Mouse (Mus musculus): ENCODE measurements around the gene Tmem132d.

The Tmem132d gene

DNA sequence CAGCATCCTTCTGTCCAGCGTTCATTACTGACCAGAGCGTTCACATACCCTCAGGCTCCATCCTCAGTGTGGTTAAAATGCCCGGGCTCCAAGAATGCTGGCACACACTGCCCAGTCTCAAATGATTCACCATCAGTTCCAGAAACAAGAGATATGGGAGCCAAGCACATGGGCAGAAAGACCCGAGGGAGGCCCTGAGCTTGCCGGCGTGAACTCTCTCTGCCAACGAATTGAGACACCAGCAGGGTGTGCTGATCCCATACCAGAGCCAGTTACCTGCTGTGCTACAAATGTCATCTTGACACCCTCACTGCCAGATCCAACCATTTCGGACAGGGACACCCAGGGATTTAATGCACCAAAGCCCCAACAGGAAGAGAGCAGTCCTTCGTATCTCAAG is 25.3 kb downstream of the Tmem132d start:
- DNase-seq (ENCODE audit: low read depth, low spot score): no peak

DNA sequence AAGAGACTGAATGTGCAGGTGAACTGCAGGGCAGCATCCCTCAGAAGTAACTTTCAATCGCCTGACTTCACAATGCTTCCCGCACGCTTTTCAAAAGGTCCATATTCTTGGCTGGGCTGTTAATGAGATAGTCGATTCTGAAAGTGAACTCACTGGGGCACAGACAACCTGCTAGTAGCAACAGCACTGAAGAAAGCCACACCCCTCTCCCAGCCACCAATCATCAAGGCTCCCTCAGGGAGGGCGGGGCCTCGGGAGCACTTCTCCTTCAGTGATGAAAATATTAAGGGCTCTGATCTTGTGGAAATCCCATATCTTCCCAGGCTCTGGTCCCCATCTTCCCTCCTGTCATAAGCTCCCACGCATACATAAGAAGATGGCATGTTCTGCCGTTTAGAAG is 27.8 kb downstream of the Tmem132d start:
- DNase-seq (ENCODE audit: low read depth, low spot score): no peak

DNA sequence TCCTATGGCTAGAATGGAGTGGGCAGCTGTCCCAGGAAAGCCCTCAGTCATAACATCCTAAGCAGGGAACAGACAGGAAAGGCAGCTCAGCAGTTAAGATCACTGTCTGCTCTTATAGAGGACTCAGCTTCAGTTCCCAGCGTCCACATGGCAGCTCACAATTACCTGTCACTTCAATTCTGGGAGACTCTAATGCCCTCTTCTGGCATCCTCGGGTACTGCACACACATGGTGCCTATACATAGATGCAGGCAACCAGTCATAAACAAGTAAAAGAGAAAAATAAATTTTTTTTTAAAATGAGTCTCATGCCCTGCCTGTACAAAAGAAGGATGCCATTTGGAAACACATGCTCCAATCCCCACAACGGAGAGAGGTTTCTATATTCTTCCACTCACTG is 28.7 kb downstream of the Tmem132d start:
- DNase-seq (ENCODE audit: low read depth, low spot score): no peak

DNA sequence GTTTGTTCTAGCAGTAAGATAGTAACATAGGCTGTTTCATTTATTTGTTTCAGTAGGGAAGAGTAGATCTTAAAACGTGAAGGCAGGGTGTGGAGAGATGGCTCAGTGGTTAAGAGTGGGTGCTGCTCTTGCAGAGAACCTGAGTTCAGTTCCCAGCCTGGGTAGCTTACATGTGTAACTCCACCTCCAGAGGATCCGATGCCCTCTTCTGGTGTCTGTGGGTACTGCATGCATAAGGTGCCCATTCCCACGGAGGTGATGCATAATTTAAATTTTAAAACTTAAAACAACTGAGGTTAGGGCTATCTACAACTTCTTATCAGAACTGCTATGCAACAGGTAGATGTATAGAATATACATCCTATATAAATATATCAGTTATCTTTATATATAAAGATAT is 40.5 kb downstream of the Tmem132d start:
- DNase-seq (ENCODE audit: low read depth, low spot score): peak; percentile 7

DNA sequence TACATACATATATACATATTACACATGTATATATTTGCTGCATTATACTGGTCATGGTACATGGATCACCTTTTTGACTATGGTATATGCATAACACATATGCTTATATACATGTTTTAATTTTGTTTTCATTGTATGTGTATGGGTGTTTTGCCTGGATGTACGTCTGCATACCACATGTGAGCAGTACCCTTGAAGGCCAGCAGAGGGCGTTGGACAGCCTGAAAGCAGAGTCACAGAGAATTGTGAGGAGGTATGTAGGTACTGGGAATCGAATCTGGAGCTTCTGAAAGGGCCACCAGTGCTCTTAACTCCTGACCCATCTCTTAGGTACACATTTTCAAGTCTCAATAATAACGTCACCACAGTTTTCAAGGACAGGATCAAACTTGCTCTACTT is 43.2 kb downstream of the Tmem132d start:
- DNase-seq (ENCODE audit: low read depth, low spot score): no peak

DNA sequence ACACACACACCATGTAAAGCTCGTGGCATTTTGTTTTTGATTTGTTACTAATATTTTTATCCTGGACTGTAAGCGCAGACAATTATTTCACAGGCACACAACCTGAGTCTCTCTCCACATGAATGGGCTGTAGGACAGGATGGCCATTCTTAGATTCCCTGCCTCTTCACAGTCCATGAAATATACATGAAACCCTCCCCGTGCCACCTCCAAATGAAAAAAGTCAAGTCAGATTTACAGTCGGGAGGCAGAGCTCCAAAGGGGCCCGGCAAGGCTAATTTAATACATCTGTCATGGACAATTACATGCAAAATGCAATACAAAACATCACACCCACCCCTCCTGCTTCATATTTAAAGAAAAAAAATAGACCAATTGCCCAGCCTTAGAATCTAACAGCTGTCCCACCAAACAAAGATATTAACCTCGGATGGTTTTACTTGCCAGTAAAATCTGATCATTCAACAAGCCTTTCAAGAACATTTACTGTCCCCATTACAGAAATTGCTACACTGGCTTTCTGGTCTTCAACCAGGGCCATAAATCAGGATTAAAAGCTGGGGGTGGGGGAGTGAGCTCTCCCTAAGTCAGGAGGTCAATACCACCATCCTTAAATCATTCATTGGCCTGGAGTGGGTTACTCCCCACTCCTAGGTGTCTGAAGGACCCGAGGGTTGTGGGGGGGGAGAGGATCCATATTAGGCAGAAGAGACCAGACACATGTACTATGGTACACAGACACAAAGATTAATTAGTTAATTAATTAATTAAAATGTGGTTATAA is 44.3 kb downstream of the Tmem132d start:
- DNase-seq (ENCODE audit: low read depth, low spot score): no peak

DNA sequence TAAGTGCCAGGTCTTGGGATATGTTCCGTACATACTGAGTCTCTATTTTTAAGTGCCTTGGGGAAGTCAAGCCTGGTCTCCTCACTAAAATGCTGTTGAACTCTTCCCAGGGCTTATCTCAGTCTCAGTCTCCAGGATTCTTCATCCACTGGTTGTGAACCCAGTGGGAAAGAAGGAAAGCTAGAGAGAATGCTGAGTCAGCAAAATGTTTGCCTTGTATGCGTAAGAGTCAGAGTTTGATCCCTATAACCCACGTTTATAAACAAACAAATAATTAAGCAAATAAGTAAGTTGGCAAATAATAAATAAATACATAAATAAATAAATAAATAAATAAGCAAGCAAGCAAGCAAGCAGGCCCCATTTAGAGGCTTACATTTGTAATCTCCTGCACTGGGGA is 63.1 kb downstream of the Tmem132d start:
- no peak for DNase-seq (ENCODE audit: low read depth, low spot score)

DNA sequence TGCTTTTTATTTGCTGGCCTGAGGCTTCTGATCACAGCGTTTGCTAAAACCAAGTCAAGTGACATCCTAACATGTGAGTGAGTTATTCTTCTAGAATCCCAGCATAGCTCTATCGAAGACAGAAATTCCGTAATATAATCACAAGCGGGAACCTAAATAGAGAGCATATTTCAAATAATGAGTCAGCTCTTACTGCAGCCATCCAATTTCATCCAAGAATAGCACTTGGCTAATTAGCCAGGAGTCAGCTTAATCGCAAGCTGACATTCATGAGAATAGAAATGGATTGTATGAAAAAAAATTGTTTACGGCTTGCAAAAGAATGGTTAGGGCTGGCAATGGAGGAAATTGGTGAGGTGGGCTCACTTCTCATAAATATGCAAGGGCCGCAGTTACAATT is 63.8 kb downstream of the Tmem132d start:
- DNase-seq (ENCODE audit: low read depth, low spot score): no peak

DNA sequence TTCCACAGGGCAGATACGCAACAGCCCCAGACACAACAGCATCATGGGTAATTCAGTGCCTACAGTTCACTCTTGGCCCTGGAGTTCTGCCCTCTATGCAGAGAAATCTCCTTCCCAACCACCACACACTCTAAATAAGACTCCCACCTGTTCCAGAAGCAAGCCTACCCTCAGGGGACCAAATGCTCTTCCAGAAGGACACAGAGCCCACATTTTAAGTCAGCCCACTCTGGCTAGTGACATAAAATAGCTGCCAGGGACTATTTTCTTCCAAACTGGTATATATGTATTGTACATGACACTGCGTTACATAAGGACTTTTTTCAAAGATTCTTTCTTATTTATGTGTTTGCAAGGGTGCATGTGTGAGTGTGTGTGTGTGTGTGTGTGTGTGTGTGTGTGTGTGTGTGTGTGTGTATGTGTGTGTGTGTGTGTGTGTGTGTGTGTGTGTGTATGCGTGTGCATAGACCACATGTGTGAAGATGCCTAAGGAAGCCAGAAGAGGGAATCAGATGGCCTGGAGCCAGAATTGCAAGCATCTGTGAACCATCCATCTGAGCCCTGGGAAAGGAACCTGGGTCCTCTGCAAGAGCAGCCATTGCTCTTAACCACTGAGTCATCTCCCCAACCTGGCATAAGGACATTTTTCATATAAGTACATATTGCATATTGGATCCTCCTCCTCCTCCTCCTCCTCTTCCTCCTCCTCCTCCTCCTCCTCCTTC is 67.5 kb downstream of the Tmem132d start:
- no peak for DNase-seq (ENCODE audit: low read depth, low spot score)

DNA sequence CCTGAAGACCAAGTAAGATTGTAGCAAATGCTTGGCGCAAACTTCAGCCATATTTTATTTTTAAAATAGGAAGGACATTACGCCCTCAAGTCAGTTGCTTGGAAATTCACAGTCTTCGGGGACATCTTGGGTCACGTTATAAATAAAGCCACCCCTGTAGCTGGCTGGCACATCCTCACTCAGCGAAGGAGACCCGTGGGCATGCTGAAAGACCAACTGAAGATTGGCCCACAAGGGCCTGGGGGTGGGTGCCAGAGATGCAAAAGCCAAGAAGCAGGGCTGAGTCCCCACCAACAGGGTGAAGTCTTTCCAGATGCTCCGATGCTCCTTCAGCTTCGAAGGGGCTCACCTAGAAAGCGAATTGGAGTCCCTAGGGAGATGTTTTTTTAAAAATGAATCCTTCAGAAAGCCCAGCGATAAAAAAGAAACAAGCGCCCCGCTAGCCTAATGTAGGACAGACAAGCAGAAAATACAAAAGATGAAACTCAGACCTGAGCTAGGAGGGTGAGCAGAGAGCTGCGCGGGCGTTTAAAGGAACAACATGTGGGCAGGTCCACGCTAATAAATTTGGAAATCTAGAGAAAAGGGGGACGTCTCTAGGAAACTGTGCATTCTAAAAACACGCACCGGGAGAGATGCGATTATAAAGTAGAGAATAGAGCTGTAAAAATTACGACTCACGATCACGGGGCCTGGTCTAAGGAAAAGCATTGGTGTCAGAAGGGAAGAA is 71.8 kb downstream of the Tmem132d start:
- DNase-seq (ENCODE audit: low read depth, low spot score): no peak

DNA sequence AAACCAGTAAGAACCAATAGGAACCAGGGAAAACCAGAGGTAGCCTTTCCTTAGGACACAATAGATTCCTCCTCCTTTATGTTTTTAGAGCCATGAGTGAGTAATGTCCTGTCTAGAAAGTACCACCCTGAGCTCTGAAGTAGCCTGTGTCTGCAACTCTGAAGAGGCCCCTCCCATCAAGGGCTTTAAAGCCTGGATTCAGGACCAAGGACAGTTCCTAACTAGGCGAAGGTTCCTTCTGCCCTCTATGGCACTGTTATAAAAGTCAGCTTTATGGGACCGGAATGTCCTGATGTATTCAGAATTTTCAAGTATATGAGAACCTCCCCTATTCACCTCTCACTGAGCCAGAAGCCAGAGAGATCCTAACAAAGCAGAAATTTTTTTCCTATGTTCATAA is 84.0 kb downstream of the Tmem132d start:
- peak; percentile 16 for DNase-seq (ENCODE audit: low read depth, low spot score)

DNA sequence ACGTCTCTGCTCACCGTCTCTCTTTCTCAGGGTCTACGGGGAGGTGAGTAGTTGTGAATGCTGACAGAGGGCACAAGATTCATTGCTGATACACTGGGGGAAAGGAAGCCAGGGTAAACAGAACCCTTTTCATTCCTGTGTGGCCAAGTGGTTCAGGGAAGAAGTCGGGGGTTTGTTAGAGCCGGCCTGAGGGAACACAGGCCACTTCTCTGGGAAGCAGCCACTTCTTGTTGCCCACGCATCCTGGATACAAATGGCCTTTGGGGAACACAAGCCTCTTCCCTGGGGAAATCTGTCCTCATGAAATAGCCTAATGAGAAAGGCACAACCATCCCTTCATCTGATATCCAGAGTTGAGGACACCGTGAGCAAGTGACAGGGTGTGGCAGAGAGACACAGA is 96.0 kb downstream of the Tmem132d start:
- DNase-seq (ENCODE audit: low read depth, low spot score): no peak

DNA sequence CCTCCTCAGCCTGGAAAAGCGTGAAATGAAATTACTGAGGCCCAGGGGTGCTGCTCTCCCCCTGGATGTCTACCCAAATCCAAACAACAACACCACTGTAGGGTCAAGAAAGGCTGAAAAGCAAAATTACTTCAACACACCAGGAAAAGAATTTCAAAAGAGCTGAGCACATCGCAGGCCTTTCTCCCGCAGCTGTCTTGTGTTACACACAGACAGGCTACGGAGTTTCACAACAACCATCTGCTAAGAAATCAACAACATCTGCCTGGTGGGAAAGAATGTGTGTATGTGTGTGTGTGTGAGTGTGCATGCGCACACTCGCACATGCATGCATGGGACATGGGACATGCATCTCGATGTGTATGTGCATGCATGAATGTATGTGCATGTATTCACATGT is 100.1 kb downstream of the Tmem132d start:
- DNase-seq (ENCODE audit: low read depth, low spot score): no peak

DNA sequence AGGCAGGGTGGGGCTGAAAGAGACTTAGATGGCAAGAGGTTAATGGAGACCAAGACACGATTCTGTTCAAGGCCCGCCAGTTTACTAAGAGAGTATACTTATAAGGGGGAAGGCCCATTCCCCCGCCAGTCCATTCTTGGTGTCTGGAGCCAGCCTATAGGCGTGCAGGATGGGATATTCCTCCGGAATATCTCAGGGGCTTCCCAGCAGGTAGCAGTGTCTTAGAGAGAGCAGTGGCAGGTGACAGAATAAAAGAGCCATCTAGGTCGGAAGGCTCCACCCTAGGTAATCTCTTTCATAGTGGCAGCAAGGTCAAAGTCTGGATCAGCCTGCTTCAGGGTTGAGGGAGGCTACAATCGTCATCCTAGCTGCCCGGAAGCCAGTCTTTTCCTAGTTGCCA is 102.5 kb downstream of the Tmem132d start:
- no peak for DNase-seq (ENCODE audit: low read depth, low spot score)

DNA sequence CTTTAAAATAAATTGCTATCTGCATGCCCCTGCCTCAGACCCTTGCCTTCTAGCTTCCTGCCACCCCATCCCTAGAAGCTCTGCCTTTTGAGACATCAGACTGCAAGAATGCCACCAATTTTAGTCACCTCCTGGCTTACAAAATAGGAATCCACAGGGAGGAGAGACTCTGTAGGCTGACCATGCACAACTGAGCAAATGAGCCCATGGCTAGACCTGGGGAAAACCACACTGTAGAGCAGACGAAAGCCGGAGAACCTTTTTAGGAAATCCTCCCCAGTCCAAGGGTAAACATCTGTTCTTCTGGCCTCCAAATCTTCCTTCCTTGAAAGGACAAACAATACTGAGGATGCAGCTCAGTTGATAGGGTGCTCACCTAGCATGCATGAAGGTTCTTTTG is 130.5 kb downstream of the Tmem132d start:
- no peak for DNase-seq (ENCODE audit: low read depth, low spot score)

DNA sequence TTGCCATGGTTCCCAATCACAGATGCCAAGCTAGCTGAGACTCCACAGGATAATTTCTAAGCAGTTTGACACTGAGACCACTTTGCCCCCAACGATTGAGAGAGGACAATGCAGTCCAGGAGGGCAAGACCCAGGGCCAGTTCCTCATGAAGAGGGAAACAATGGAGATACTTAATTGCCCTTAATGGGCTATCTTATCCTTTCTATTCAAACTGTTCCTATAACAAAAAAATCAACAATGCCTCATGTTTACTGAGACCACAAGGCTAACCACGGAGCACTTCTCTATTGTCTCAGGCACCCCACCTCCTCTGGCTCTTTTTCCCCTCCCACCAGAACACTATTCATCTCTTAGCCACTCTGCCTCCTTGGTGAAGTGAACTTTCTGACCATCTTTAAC is 141.7 kb downstream of the Tmem132d start:
- DNase-seq (ENCODE audit: low read depth, low spot score): no peak

DNA sequence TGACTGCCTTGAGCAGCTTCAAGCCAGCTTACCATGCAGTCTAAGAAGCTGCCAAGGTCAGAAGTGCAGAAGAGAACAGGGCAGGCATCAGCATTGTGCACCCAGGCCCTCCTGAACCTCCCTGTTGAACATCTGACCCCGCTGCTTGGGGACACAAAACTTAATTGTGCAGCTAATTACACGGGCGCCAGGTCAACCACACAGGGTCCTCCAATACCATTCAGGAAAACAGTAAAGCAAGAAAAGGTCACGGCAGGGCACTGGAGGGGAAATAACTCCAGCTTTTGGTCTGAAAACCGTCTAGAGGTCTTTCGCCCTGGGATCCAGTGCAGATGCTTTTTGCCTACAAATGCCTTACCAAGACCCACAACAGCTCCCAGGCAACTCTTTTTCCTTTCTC is 159.6 kb downstream of the Tmem132d start:
- no peak for DNase-seq (ENCODE audit: low read depth, low spot score)

DNA sequence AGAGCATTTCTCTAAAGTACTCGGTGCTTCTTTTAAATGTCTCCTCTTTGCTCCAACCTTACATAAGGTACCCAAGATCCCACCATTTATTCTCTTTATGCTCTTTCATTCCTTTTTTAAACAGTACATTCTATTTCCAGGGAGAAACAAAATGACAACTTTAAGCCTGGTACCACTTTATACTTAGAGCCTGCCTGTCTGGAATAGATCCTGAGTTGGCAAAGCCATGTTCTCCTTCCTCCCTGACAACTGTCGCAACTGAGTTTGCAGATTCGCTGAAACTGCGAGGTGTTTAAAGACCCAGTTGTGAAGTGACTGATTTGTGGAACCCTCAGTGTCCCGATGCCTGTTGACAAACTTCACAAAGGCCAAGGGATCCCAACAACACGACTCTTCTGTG is 165.5 kb downstream of the Tmem132d start:
- DNase-seq (ENCODE audit: low read depth, low spot score): no peak

DNA sequence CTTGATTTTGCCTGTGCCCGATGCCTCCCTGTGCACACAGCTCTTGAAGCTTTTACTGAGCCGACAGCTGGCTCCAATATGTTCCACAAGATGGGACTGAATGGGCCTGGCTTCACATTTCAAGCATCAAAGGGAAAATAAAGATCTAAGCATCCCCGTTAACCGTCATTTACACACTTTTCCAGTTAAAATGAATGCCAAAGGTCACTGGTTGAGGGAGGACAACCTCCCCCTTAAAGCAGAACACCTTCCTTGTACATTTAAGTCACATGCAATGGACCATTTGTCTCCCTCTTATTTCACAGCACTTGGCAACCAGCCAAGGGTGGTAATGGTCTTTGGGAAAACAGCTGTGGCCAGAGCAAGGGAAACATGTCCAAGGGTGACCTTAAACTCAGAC is 188.7 kb downstream of the Tmem132d start:
- DNase-seq (ENCODE audit: low read depth, low spot score): no peak

DNA sequence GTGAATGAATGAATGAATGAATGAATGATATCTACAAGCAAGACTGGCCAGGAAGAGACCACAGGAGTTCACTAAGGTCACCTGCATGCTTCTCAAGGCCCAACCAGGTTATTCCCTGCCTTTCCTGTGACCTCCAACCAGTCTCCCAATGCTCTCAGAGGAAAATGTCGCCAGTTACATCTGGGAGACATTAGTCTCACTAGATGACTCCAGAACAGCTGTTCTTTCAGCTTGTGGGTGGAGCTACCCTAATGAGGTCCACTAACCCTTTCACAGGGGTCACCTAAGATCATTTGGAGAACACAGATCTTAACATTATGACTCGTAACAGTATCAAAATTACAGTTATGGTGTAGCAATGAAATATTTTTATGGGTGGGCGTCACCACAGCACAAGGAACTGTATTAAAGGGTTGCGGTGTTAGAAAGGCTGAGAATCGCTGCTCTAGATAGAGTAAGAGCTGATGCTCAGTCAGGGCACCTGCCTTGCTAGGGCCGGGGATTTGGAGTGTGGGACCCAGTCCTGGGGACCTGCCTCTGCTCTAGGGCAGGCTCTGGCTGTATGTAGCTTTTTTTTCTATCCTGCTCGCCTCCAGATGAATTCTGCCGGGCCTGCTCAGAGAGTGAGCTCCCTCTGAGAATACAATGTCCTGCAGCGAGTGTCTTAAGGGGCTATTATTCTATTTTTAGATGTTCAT is 196.1 kb downstream of the Tmem132d start:
- no peak for DNase-seq (ENCODE audit: low read depth, low spot score)

DNA sequence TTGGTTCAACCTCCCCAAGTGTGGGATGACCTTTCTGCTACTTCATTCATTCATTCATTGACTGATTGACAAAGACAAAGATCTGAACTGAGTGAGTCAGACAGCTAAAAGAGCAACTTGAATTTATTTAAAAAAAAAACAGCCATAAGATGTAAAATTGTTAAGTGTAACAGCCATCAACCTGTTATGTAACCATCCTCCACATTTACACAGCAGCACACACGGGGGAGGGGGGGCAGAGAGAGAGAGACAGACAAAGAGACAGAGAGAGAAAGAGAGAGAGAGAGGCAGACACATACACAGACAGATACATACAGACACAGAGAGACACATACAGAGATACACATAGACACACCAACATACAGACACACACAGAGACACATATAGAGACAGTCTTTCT is 197.3 kb downstream of the Tmem132d start:
- DNase-seq (ENCODE audit: low read depth, low spot score): no peak

DNA sequence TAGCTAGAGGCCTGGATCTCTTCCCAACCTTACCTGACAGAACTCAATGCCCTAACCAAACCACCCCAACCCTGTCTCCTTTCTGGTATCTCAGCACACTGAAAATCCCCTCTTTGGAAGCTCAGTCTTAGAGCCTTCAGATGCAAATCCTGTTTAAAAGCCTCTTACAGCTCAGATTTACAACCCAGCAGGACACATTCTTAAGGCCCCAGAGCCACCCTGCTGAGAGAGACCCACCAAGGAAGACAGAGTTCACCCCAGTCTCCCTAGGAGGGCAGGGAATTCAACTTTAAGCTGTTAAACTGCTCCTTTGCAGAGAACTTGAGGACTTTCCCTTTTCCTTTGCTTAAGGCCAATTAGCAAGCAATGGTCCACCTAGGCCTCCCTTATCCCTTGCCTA is 199.8 kb downstream of the Tmem132d start:
- no peak for DNase-seq (ENCODE audit: low read depth, low spot score)

All from 3T3-L1 (cell line).